Mouse (Mus musculus) testis, adult 2 months (tissue): ENCODE data around the gene Osbp2.

Experiments used
- CTCF ChIP-seq: fragments of 200-500 bp; IDR thresholded peaks from 2 replicates; pipeline ENCODE4 v1.5.1; 2012; ENCODE audit warnings: low read depth, mild to moderate bottlenecking, inconsistent platforms, low read length, moderate library complexity; ENCODE audit not compliant: control insufficient read depth, insufficient read depth, insufficient replicate concordance
- POLR2A ChIP-seq: fragments of 200-500 bp; IDR thresholded peaks from 2 replicates; pipeline ENCODE4 v1.6.1; 2012; ENCODE audit warnings: low read depth, mild to moderate bottlenecking, inconsistent platforms, low read length, moderate library complexity; ENCODE audit not compliant: control insufficient read depth

- TF ChIP-seq POLR2A (no peak), CTCF (no peak)
Measured at GRCm38 (mm10) chr11:3722861-3723260, 140.8 kb downstream of the Osbp2 start.
